Mouse (Mus musculus) CD8-positive naive resting alpha-beta T cell, adult 57 days (primary cell): ENCODE results near the gene Trp53rkb. TPM values are rescaled to one million over a fixed set of nuclear protein-coding genes. Genes with fewer than 3 reads are reported as not detected.

ENCODE experiments used
- total RNA-seq: library from RNA; stranded (reverse); gene quantifications from one replicate; pipeline ENCODE4 v1.2.4, GENCODE M21; 2023

Gene Trp53rkb
- total RNA-seq = 10.1 TPM

GRCm38 (mm10) chr2:166792355-166792754, at the start of gene Trp53rkb:
TSS of gene Trp53rkb (plus strand) at chr2:166792531.

GRCm38 (mm10) chr2:166805250-166806172, 13.2 kb downstream of the Trp53rkb start, which contains the start of gene Arfgef2:
TSS of gene Arfgef2 (plus strand) at chr2:166805588.

Other genes with a start within 250 kb of the Trp53rkb start
- gene Prex1, start 78.7 kb upstream of the Trp53rkb start, total RNA-seq = 198 TPM
- gene Arfgef2, start 13.1 kb downstream of the Trp53rkb start, total RNA-seq = 39.8 TPM
- 58.4 TPM for gene Cse1l, start 113.5 kb downstream of the Trp53rkb start, total RNA-seq
- 65.7 TPM for gene Stau1, start 203.8 kb downstream of the Trp53rkb start, total RNA-seq
- 107 TPM for gene Ddx27, start 222.7 kb downstream of the Trp53rkb start, total RNA-seq